Mouse (Mus musculus) retina, adult 2 months (tissue): ENCODE measurements at regions not wholly inside any gene's neighbourhood (a gene's known extent, or its start where the extent isn't known, plus 50 kb on each side); places are given as distances from the start of the nearest gene placed in this dataset.
"Not testable (repeated sequence)": the region's sequence is repeated elsewhere in the genome, so short reads cannot be mapped to it uniquely, and the experiment has no call there.

Experiments
- DNase-seq: peaks from one replicate; pipeline ENCODE4 v3.0.0-alpha.2; 2012; ENCODE audit warnings: low read depth, low spot score

- DNase-seq = peak; percentile 22
Observed at GRCm38 (mm10) chr10:31143856-31144488, 169.2 kb upstream of the Hddc2 start.

GRCm38 (mm10) chr10:31144489-31144872 is 168.7 kb upstream of the Hddc2 start:
- no peak for DNase-seq

- DNase-seq = no peak
Observed at GRCm38 (mm10) chr10:31173169-31173686, 140.0 kb upstream of the Hddc2 start.

GRCm38 (mm10) chr10:31189577-31189976 is 123.6 kb upstream of the Hddc2 start:
- no peak for DNase-seq

- DNase-seq = not testable (repeated sequence)
Observed at GRCm38 (mm10) chr10:31212164-31212563, 101.0 kb upstream of the Hddc2 start.

GRCm38 (mm10) chr10:31212778-31213454 is 100.3 kb upstream of the Hddc2 start:
- no peak for DNase-seq

GRCm38 (mm10) chr10:31221902-31222301 is 91.3 kb upstream of the Hddc2 start:
- no peak for DNase-seq

- no peak for DNase-seq
Observed at GRCm38 (mm10) chr10:31229078-31229477, 84.1 kb upstream of the Hddc2 start.

GRCm38 (mm10) chr10:31242442-31242966 is 70.7 kb upstream of the Hddc2 start:
- DNase-seq = no peak

- no peak for DNase-seq
Observed at GRCm38 (mm10) chr10:31252584-31253381, 60.4 kb upstream of the Hddc2 start.

GRCm38 (mm10) chr10:31256934-31257333 is 56.2 kb upstream of the Hddc2 start:
- no peak for DNase-seq

- DNase-seq = no peak
Observed at GRCm38 (mm10) chr10:31257611-31258010, 55.6 kb upstream of the Hddc2 start.

GRCm38 (mm10) chr10:31260914-31261313 is 52.3 kb upstream of the Hddc2 start:
- DNase-seq = no peak
